Mouse (Mus musculus) ES-E14 (cell line): ENCODE measurements around the gene Sys1.

Experiments used
- CHD2 ChIP-seq: IDR thresholded peaks from 2 replicates; pipeline ENCODE4 v1.6.1; 2014; ENCODE audit warnings: mild to moderate bottlenecking, low read depth, low read length, inconsistent platforms
- MAFK ChIP-seq: IDR thresholded peaks from 2 replicates; pipeline ENCODE4 v1.6.1; 2014; ENCODE audit warnings: mild to moderate bottlenecking, low read depth, low read length, inconsistent platforms; ENCODE audit not compliant: insufficient read depth

DNA sequence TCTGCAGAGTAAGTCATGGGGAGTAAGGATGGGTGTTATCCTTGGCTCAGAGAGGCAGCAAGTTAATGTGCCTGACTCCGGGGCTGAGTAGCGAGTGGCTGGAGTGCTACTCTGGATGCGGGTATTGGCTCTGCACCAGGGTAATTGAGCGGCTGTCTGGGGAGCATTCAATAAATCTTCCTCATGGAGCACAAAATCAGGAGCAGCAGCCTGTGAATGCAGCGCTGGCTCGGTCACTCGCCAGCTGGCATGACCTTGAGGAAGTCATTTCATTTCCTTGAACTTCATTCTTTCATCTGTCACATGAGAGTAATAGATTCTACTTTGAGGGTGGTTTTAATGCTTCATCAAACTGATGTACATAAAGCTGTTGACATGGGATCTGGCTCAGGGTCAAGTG, 43.7 kb downstream of the Sys1 start:
- TF ChIP-seq CHD2 (no peak), MAFK (no peak)
